Mouse (Mus musculus) inflammation-experienced regulatory T-cells, adult 6 months (primary cell): ENCODE results near the gene Gna15. TPM values are rescaled to one million over a fixed set of nuclear protein-coding genes. Genes with fewer than 3 reads are reported as not detected.
A peak's percentile ranks its signal among the peaks of the same experiment; 100 is the strongest.

ENCODE experiments used
- ATAC-seq: one replicate; pipeline ENCODE4 v1.8.0; 2017
- polyA plus RNA-seq, 3 experiments: library from polyadenylated mRNA; unstranded; fragments of 100-300 nt; shearing (Covaris generic); gene quantifications; one replicate each; pipeline ENCODE4 v1.2.1; 2017

The Gna15 gene
- polyA plus RNA-seq, 3 experiments from 2014 or later = 23.1 to 102 (median 24.3) TPM

DNA sequence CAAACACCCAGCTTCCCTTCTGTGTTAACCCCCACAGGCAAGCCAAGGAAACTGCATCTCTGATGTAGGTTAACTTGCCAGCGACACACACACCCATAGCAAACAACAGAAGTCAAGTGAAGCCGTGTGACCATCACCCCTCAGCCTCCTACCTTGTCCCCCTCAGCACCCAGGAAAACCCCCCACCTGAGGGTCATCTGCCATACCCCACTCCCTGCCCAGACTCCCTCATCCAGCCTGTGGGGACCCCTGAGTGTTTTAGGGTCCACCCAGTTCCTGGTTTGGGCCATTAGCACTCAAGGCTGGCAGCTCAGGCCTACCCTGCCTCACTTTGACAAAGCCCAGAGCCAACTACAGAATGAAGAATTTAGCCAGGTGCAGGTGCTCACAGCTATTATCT lies 58.0 kb downstream of the Gna15 start:
- ATAC-seq = no peak

DNA sequence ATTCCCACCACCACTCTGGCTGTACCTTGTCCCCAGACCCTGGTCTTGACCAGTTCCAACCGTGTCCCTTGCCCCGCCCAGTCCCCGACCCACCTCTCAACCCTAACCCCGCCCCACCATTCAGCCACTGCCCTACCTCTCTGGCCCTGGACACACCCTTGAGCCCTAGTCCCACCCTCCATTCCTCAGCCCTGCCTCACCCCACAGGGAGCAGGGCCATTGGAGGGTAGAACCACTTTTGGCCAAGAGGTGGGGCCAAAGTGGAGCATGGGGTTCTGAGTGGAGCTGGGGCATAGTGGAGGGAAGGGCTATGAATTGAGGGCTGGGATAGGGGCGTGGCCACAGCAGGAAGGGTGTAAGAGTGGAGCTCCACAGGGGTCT lies 58.8 kb downstream of the Gna15 start:
- ATAC-seq = no peak

DNA sequence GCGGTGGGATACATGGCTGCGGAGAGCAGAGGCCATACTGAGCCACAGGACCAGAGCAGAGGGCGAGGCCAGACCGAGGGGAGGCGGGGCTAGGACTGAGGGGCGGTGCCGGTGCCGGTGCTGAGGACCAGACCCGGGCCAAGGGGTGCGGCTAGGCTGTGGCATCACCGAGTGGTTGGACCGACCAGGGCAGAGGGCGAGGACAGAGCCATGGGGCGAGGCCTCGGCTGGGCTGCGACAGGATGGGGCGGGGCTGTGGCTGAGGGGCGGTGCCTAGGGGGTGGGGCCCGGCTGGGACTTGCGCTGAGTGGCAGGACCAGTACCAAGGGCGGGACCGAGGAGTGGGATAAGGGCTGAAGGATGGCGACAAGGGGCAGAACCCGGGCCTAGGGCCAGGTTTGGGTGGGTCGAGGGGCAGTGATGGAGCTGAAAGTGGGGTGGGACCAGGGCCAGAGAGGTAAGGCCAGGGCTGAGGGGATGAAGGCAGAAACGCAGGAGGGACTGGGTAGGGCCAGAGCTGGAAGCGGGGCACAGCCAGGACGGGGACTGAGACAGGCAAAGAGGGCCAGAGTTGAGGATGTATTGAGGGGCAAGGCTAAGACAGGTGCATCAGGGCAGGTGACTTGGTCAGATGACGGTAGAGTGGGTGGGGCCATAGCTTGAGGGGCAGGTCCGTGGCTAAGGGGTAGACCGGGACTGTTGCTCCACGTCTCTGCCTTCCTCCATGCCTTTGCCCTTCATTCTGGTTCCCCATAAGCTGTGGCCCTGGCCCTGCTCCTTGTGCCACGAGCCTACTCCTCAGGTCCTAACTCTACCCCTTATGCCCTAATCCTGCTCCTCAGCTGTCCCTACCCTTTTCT lies 59.4 kb downstream of the Gna15 start:
- peak; percentile 48 for ATAC-seq

DNA sequence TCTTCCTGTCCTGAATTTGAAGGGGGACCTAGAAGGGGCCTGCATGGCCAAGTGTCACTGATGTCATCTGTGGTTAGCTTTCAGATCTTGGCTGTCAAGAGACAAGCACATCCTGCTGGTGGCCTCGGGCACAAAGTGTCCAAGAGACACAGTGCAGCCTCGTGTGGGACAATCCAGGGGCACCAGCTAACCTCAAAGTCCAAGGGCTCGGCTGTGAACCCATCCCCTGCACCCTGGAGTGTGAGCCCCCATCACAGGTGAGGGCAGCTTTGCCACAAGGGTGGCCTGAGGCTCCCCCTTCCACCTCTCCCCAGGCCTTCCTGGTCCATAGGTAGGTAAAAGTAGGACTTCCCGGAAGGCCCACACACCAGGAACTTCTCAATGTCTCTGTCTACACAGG lies 60.5 kb downstream of the Gna15 start:
- no peak for ATAC-seq

DNA sequence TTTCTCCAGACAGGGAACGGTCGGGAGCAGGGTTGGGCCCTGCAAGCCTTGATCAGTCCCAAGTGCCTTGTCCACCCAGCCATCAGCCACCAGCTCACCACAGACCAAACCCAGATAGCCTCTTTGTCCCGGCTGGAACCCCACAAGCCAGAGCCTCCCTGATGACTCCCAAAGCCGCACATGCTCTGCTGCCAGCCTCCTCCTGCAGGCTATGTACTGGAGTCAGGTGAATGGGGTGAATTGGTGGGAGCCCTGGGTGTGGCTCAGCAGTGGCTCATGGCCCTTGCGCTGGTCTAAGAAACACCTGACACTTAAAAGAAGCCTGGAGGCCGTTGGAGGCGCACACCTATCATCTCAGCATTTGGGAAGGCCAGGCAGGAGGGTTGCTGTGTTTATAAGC lies 61.1 kb downstream of the Gna15 start:
- ATAC-seq = no peak

DNA sequence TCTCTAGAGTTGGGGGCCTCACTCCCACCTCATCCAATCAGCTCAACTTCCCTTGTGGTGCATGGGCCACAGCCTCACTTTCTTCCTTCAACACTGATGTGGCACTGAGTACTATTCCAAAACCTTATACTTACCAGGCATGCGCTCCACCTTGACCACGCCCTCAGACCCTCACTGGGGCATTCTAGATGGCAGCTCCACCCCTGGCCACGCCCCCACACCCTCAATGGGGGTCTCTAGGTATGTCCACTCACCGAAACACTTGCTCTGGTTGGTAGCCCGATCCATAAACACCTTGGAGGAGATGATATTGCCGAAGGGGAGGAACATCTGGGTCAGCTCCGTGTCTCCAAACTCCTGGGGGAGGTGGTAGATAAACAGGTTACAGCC lies 61.6 kb downstream of the Gna15 start:
- ATAC-seq = no peak

DNA sequence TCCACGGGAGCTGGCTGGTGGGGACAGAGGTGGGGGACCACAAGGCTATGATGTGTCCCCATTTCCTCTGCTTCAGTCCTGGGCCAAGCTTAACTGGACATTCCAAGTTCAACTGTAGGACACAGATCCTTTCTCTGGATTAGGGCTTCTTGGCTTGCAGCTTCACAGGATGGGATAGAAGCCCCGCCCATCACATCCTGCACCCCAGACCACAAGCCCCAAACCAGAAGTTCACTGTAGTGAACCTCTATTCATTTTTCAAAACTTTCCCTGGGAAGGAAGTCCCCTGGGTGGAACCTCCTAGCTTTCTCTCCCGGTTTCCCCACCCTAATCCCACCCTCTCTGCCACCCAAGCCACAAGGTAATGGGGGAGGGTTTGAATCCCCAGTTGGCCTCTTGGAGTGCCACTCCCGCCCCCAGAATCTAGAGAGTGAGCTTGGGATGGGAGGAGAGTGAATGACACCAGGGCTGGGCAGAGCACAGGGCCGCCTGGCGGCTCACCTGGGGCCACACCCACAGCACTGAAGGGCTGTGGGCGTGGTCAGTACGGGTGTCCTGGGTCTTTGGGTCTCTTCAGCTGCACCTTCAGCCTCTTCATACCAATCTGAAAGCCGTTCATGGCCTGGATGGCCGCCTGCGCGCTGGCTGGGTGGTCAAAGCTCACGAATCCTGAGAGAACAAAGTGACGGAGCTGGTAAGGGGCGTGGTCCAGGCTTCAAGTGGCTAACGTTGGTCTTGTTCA lies 62.2 kb downstream of the Gna15 start:
- ATAC-seq = peak; percentile 17

DNA sequence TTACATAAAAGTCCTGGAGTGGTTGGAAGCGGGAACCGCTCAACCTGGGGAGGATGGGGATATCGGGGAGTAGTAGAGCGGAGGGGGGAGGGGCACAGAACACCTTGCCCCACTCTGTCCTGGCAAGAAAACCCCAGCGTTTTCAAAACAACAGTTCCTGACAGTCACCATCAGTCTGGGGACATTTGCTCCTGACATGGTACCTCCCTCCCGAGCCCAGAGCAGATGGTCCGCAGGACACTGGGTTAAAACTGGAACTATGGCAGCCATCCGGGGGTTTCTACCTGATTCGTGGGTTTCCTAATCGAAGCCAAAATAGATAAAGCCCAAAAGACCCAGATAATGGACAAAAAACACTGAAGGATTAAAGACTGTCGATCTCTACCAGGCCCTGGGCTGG lies 63.1 kb downstream of the Gna15 start:
- ATAC-seq = no peak

DNA sequence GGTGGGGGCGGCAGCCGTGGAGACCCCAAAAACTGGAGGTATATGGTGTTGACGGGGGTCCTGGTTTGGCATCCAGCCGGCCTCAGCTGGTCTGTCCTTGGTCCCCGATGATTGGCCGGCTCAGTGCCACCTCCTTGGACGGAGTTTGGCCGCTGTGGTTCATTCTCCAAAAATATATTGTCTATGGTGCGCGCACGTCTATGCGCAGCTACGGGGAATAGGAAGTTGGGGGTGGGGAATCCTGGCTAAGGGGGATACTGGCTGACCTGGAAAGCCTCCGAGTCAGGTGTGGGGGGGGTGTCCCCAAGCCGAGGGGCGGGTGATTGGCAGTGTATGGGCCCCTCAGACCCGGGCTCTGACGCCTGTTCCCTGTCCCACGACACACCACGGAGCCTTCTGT lies 63.6 kb downstream of the Gna15 start:
- no peak for ATAC-seq

DNA sequence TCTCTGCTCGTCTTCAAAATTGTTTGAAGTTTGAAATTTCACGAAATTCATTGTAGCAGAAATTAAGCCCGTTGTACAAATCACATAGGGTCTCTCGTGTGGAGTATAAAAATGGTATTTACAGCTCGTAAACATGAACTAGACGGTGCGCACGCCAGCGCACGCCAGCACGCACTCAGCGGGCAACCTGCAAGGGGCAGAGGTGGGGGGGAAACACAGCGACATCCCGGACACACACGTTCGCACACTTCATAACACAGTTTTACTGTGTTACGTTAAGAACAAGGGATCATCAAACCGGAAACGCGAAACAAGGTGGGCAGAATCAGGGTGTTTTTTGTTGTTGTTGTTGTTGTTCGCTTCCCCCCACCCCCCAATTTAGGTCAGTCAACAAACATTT lies 64.6 kb downstream of the Gna15 start:
- ATAC-seq = no peak

DNA sequence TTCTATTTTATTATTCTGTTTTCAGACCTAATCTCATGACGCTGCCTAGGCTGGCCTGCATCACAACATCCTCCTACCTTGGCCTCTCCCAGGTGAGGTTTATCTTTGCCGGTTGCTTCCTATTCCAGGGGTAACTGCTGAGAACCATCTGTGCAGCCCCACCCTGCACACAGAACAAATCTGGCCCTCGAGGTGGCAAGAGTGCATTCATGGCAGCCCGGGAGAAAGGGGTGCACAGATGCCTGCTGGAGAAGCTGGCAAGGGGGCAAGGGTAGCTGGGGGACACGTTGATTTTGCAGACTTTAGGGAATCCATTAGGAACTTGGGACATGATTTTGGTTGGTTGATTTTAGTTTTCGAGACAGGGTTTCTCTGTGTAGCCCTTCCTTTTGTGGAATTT lies 65.8 kb downstream of the Gna15 start:
- ATAC-seq = no peak

DNA sequence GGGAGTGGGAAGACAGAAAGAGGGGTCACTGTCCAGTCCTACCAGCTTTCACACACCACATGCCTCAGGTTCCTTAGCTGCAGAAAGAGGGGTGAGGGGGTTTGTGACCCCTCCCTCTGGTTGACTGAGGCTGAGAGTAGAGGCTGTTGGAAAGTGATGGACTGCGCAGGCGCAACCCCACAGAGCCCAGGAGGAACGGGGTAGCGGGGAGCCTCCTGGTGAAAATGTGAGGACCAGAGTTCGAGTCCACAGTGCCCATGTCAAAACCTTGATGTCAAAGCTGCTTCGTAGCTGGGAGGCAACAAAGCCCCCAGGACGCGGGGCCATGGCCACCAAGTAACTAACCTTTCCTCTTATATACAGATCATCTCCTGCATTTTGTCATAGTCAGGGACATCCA lies 66.4 kb downstream of the Gna15 start:
- ATAC-seq = no peak

DNA sequence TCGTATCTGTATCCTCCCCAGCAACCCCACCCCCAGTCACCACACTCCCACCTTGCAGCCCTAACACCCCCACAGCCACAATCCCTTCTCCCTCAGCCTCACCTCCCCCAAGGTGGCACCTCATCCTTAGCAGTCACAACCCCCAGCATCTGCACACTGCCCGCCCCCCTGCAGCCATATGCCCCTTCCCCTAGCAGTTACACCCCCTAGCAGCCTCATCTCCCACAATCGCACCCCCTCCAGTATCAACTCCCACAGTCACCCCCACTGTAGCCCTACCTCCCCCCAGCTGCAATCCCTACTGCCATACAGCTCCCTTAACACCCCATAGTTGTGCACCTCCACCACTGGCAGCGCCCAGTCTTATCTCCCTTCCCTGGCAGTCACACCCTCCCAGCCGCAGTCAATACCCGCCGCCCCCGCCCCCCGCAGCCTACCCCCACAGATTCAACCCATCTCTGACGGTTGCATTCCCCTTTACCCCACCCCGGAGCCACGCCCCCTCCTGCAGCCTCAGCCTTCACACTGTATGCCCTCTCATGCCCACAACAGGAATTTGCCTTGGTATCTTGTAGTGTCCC lies 67.0 kb downstream of the Gna15 start:
- no peak for ATAC-seq

DNA sequence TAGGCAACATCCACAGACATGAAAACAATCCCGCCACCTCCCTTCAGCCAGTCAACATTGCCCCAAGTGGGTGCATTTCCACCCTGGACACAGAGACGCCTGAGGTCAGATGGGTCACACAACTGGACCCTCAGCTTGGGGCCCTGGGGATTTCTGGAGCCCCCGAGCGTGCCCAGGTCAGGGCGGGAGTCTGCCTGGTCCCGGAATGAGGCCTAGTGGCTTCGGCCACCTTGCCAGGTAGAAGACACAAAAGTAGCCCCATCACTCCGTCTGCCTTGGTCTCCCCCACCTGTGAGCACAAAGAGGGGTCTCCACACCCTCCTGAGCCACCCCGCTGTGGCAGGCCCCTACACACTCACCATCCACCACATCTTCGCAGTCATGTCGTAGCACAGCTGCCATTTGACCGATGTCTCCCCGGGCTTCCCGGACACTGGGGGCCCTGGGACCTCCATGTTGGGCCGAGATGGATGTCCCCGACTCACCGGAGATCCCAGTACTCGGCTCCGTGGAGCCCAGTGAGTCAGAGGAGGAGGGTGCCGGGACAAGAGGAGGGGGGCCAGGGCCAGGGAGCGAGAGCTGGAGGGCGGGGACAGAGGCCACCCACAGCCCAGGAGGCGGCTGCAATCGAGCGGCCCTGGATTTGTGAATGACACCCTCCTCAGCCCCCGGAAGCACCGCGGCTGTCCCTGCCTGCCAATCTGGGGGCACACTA lies 68.7 kb downstream of the Gna15 start, which contains the start of gene Nfic:
TSS of gene Nfic (minus strand) at position 455 of the 715 bp plus-strand sequence.
- ATAC-seq = no peak

DNA sequence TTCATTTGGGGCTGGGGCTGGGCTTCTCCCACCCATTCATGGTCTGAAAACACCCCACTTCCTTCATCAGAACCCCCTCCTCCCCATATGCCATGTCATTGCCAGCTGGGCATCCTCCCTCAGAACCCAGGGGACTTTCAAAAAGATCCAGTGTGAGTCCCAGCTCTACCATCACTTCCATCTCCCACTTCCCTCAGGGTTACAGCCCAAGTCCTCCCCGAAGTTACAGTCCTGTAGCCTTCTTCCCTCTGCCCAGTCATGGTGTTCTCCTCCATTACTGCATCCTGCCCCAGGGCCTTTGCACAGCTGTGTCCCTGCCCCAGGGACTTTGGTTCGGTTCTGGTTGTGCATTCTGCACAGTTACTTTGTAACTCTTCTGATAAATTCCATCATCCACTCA lies 69.9 kb downstream of the Gna15 start:
- ATAC-seq = no peak

DNA sequence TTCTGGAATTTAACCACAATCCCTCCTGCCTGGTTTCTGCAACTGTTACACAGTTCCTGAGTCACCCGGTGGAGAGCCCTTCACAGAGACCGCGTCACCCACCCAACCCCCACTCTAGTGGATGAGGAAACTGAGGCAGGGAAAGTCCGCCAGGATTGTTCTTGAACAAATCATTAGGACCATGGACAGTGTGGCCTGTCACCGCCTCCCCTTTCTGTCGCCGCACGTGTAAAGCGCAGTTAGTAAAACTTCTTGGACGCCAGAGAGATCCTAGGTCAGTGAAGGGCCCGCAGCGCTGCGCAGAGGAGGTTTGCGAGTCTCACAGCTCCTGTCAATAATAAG lies 71.1 kb downstream of the Gna15 start:
- no peak for ATAC-seq

Other genes starting within 250 kb of the Gna15 start
- gene Tjp3, start 232.6 kb downstream of the Gna15 start, polyA plus RNA-seq = 1 to 10 TPM; 1.7 to 3.2 (median 1.9) TPM
- 10 to 100 TPM; 10.7 to 15.9 (median 14.4) TPM for gene Pip5k1c, start 231.3 kb downstream of the Gna15 start, polyA plus RNA-seq
- gene Cactin, start 203.1 kb downstream of the Gna15 start, polyA plus RNA-seq = 1 to 10 TPM; 2.9 to 6.5 (median 4.1) TPM
- gene Tbxa2r, start 195.5 kb downstream of the Gna15 start, polyA plus RNA-seq = 10 to 100 TPM in 2 of 3 experiments, 1 to 10 TPM in 1; 10.0 to 21.7 (median 17.0) TPM
- gene Gipc3, start 181.0 kb downstream of the Gna15 start, polyA plus RNA-seq = under 1 TPM in 1 of 3 experiments, not detected in 2; 0.12 TPM
- gene Hmg20b, start 173.7 kb downstream of the Gna15 start, polyA plus RNA-seq = 10 to 100 TPM; 17.1 to 20.4 (median 17.8) TPM
- 1 to 10 TPM; 1.6 to 2.1 (median 1.9) TPM for gene Mfsd12, start 166.7 kb downstream of the Gna15 start, polyA plus RNA-seq
- gene 4930404N11Rik, start 158.4 kb downstream of the Gna15 start, polyA plus RNA-seq = 1 to 10 TPM in 1 of 3 experiments, under 1 TPM in 2; 0.26 to 1.7 (median 0.96) TPM
- 10 to 100 TPM; 10.7 to 27.1 (median 13.4) TPM for gene Fzr1, start 145.7 kb downstream of the Gna15 start, polyA plus RNA-seq
- 10 to 100 TPM in 2 of 3 experiments, 1 to 10 TPM in 1; 9.2 to 17.9 (median 10.9) TPM for gene Dohh, start 139.8 kb downstream of the Gna15 start, polyA plus RNA-seq
- gene Gm48551, start 139.8 kb downstream of the Gna15 start, polyA plus RNA-seq = 1 to 10 TPM in 2 of 3 experiments, under 1 TPM in 1; 0.60 to 1.9 (median 1.1) TPM
- 1 to 10 TPM in 1 of 3 experiments, not detected in 2; 3.1 TPM for gene Gm48552, start 135.2 kb downstream of the Gna15 start, polyA plus RNA-seq
- gene Smim24, start 131.2 kb downstream of the Gna15 start, polyA plus RNA-seq = 10 to 100 TPM in 1 of 3 experiments, 1 to 10 TPM in 2; 4.4 to 10.7 (median 9.8) TPM
- 10 to 100 TPM; 13.8 to 17.2 (median 15.0) TPM for gene Nfic, start 68.6 kb downstream of the Gna15 start, polyA plus RNA-seq
- 1 to 10 TPM; 1.1 to 1.4 (median 1.2) TPM for gene Celf5, start 41.5 kb downstream of the Gna15 start, polyA plus RNA-seq
- 10 to 100 TPM; 34.3 to 41.1 (median 36.9) TPM for gene Ncln, start 27.8 kb downstream of the Gna15 start, polyA plus RNA-seq
- 10 to 100 TPM; 49.1 to 93.2 (median 50.3) TPM for gene S1pr4, start 24.1 kb downstream of the Gna15 start, polyA plus RNA-seq
- 10 to 100 TPM; 26.5 to 29.4 (median 28.7) TPM for gene Gna11, start 21.0 kb upstream of the Gna15 start, polyA plus RNA-seq
- gene Aes, start 35.3 kb upstream of the Gna15 start, polyA plus RNA-seq = 100 to 1,000 TPM in 2 of 3 experiments, 10 to 100 TPM in 1; 82.5 to 118 (median 109) TPM
- gene Tle2, start 50.3 kb upstream of the Gna15 start, polyA plus RNA-seq = 1 to 10 TPM in 2 of 3 experiments, not detected in 1; 1.4 TPM
- gene Tle6, start 76.8 kb upstream of the Gna15 start, polyA plus RNA-seq = 1 to 10 TPM in 2 of 3 experiments, under 1 TPM in 1; 0.99 to 1.9 (median 1.7) TPM
- gene BC025920, start 82.0 kb upstream of the Gna15 start, polyA plus RNA-seq = 1 to 10 TPM in 2 of 3 experiments, under 1 TPM in 1; 0.69 to 5.2 (median 4.1) TPM
- gene Sirt6, start 103.6 kb upstream of the Gna15 start, polyA plus RNA-seq = 10 to 100 TPM; 23.3 to 26.7 (median 24.3) TPM
- 1 to 10 TPM in 1 of 3 experiments, under 1 TPM in 2; 0.72 to 1.3 (median 0.90) TPM for gene Ankrd24, start 104.3 kb upstream of the Gna15 start, polyA plus RNA-seq
- gene Gm10778, start 124.8 kb upstream of the Gna15 start, polyA plus RNA-seq = 1 to 10 TPM; 5.2 to 9.4 (median 9.1) TPM
- 10 to 100 TPM; 17.8 to 23.8 (median 18.4) TPM for gene Zfp433, start 180.6 kb upstream of the Gna15 start, polyA plus RNA-seq
- gene Gm3055, start 246.9 kb upstream of the Gna15 start, polyA plus RNA-seq = 1 to 10 TPM; 6.9 to 9.1 (median 7.6) TPM